Mouse (Mus musculus): Measurements from ENCODE around the gene Adrb1. TPM values are rescaled to one million over a fixed set of nuclear protein-coding genes. Genes with fewer than 3 reads are reported as not detected.

Gene Adrb1
- polyA plus RNA-seq, 1 experiment from 2014 or later, result 1.1 TPM

DNA sequence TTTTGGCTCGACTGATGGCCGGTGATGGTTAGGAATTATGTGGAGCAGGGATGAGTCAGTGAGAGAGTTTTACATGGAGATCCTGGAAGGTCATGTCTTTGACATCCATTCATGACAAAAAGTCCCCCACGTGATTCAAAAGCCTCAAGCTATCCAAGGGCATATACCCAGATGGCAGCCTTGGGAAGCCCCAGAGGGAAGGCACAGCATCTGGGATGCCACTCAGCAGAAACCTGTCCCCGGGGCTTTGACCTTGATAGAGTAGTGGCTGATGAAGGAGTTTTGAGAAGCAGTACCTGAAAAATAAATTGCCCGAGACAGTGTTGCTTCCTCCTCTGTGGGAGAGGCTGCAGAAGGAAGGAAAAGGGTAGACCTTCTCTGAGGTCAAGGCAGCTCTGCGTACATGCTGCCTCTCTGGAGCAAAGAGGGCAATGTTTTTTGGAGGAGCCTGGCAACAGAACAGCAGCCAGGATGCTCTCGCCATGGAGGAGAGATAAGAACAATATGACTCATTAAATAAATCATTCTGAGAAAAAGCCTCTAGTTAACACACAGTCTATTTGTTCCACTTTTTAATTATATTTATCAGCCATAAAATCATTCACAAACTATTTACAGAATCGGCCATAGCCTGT is 38.4 kb downstream of the Adrb1 start:
- H3K27ac ChIP-seq (replicated peaks), result no peak overlapping the region
- 92% methylated on average over 8 of the region's 8 CpGs for WGBS

DNA sequence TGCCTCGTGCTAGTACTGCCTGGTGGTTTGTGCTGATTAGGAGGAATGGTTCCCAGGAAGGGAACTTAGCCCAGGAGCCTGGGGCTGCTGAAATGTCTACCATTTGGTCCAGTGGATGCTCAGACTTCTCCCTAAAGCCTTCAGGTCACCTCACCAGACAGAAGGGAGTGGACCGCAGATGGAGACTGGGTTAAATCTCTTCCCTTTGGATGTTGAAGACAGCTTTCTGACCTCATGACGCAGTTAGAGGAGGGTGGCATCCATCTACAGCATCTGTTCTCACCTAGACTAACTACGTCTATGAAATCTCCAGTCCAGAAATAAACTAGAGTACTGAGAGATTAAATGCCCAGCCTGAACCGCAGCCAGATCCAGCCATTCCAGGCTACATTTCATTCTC is 39.1 kb downstream of the Adrb1 start:
- Histone ChIP-seq H3K27ac (replicated peaks) (no peak overlapping the region), H3K9ac (no peak overlapping the region), H3K36me3 (no peaks in the 10 kb centered on the region), H3K4me2 (no peak overlapping the region), H3K4me3 (no peak overlapping the region), H3K4me1 (replicated peaks) (no peaks in the 10 kb centered on the region), H3K27me3 (no peaks in the 10 kb centered on the region), H3K9me3 (no peaks in the 10 kb centered on the region)
- no peak for ATAC-seq (ENCODE audit: low FRiP score, low read depth)
- WGBS, result 90% methylated on average over 5 of the region's 5 CpGs

More for the DNA sequence above, 38.4 kb downstream of the Adrb1 start:
- H3K27me3 ChIP-seq, result no peaks in the 10 kb centered on the region
- no peak for ATAC-seq (ENCODE audit: low FRiP score, low read depth)
- no peaks in the 10 kb centered on the region for H3K36me3 ChIP-seq
- no peaks in the 10 kb centered on the region for H3K4me1 ChIP-seq (replicated peaks)
- no peak overlapping the region for H3K9ac ChIP-seq
- H3K4me3 ChIP-seq, result no peak overlapping the region
- H3K4me2 ChIP-seq, result no peak overlapping the region
- H3K9me3 ChIP-seq, result no peaks in the 10 kb centered on the region

DNA sequence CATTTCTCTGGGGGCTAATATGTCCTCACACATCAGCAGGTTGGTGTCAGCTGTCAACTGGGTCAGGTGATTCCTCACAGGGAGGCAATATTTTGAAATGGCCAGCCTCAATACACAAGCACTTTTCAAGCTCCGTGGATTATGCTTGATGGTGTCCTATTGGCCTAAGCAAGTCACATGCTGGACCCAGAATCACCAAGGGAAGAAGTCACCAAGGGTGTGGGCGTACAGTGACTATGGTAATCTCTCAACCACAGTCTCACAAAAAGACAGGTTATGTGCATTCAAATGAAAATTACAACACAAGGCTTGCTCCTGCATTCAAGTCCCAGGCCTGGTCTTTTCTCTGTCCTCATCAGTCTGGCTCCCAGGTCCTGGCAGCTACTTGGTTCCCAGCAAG is 39.7 kb downstream of the Adrb1 start:
- Histone ChIP-seq H3K4me1 (replicated peaks) (no peaks in the 10 kb centered on the region), H3K9ac (no peak overlapping the region), H3K36me3 (no peaks in the 10 kb centered on the region), H3K4me3 (no peak overlapping the region), H3K4me2 (no peak overlapping the region), H3K9me3 (no peaks in the 10 kb centered on the region), H3K27me3 (no peaks in the 10 kb centered on the region), H3K27ac (replicated peaks) (no peak overlapping the region)
- 89% methylated on average over 2 of the region's 2 CpGs for WGBS
- no peak for ATAC-seq (ENCODE audit: low FRiP score, low read depth)

DNA sequence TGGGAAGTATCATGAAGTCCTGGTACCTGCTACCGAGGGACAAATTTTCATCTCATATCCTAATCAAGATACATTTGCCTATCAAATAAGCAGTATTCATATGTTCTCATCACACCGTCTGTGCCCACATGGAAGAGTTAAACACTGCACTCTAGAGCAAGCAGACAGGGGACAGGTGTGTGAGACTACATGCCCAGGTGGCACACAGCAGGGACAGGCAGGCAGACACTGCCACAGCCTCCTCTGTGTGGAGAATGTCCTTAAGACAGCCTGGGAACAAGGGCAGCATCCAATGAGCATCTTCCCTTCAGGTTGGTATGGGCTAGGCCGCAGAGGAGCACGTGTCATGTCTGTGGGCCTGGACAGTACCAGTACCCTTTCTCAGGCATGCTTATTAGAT is 40.7 kb downstream of the Adrb1 start:
- Histone ChIP-seq H3K9me3 (no peaks in the 10 kb centered on the region), H3K4me1 (replicated peaks) (no peaks in the 10 kb centered on the region), H3K4me3 (no peak overlapping the region), H3K9ac (no peak overlapping the region), H3K4me2 (no peak overlapping the region), H3K27me3 (no peaks in the 10 kb centered on the region), H3K27ac (replicated peaks) (no peak overlapping the region), H3K36me3 (no peaks in the 10 kb centered on the region)
- WGBS, result 93% methylated on average over 4 of the region's 4 CpGs
- no peak for ATAC-seq (ENCODE audit: low FRiP score, low read depth)

DNA sequence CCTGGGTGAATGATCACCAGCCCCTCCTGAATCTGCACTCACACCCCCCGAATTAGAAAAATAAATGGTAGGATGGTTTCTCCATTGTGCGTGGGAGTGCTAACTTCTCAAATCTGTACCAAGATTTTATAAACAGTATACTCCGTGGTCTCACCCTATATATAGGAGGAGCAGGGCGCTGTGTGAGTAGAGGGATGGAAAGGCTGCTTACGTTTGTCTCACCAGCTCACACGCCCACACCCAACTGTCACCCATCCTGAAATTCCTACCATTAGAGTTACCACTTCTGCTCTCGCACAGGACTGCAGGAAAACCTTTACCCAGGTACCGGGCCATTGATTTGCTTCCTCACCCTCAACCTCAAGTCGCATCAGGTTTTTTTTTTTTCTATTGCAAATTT is 47.0 kb downstream of the Adrb1 start:
- no peak for ATAC-seq (ENCODE audit: low FRiP score, low read depth)
- H3K4me2 ChIP-seq, result no peak overlapping the region
- no peaks in the 10 kb centered on the region for H3K36me3 ChIP-seq
- no peak overlapping the region for H3K9ac ChIP-seq
- H3K4me3 ChIP-seq, result no peak overlapping the region
- 90% methylated on average over 9 of the region's 9 CpGs for WGBS
- no peaks in the 10 kb centered on the region for H3K4me1 ChIP-seq (replicated peaks)
- H3K27me3 ChIP-seq, result no peaks in the 10 kb centered on the region
- H3K9me3 ChIP-seq, result no peaks in the 10 kb centered on the region
- H3K27ac ChIP-seq (replicated peaks), result no peak overlapping the region

DNA sequence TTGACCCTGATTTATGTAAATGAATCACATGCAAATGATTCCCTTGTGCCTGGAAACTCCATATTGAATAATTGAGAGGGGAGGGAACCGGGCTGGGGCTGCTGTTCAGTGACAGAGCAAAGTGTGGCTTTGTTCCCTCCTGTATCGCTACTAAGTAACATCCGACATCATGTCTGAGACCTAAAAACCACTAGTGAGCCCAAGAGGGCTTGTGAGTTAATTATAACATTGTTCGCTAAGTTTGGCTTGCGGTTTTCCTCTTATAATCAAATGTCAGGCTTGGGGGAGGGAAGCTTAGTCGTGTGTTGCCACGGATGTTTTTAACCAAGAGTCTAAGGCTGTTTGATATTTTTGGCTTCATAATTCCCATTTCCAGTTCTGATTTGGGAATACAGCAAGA is 50.2 kb downstream of the Adrb1 start:
- H3K27ac ChIP-seq (replicated peaks), result no peak overlapping the region
- peaks cover 8% of the 10 kb centered on the region for H3K4me1 ChIP-seq (replicated peaks)
- no peaks in the 10 kb centered on the region for H3K9me3 ChIP-seq
- H3K4me2 ChIP-seq, result no peak overlapping the region
- no peak overlapping the region for H3K9ac ChIP-seq
- WGBS, result 72% methylated on average over 7 of the region's 7 CpGs
- H3K36me3 ChIP-seq, result no peaks in the 10 kb centered on the region
- H3K4me3 ChIP-seq, result no peak overlapping the region
- no peak for ATAC-seq (ENCODE audit: low FRiP score, low read depth)
- H3K27me3 ChIP-seq, result peaks cover 11% of the 10 kb centered on the region

DNA sequence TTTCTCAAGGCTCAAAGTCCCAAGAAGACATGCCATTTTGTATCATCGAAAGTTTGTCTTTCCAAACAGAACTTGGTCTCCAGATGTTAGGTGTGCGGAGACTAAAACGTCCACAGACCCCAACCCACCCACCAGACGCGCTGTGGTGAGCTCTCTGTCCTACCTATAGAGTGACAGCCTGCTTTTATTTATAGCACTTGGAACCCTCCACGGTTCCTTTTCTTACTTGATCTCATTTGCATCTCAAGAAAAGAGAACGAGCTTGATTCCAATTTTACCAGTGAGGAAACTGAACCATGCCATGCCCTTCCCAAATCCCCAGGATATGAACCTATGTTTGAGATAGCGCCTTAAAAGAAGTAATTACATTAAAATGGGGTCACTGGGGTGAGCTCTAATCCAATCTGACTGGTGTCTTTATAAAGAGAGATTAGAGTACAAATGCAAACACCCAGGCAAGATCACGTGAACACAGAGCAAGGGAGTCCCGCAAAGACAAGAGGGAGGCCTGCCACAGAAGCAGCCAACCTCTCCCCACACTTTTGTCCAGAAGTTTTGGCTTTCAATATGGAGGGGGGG is 51.5 kb downstream of the Adrb1 start:
- H3K9me3 ChIP-seq, result no peaks in the 10 kb centered on the region
- H3K9ac ChIP-seq, result no peak overlapping the region
- ATAC-seq (ENCODE audit: low FRiP score, low read depth), result no peak
- no peak overlapping the region for H3K4me2 ChIP-seq
- H3K27ac ChIP-seq (replicated peaks), result no peak overlapping the region
- H3K4me3 ChIP-seq, result no peak overlapping the region
- peaks cover 8% of the 10 kb centered on the region for H3K4me1 ChIP-seq (replicated peaks)
- WGBS, result 39% methylated on average over 10 of the region's 10 CpGs
- no peaks in the 10 kb centered on the region for H3K36me3 ChIP-seq
- H3K27me3 ChIP-seq, result peaks cover 11% of the 10 kb centered on the region

DNA sequence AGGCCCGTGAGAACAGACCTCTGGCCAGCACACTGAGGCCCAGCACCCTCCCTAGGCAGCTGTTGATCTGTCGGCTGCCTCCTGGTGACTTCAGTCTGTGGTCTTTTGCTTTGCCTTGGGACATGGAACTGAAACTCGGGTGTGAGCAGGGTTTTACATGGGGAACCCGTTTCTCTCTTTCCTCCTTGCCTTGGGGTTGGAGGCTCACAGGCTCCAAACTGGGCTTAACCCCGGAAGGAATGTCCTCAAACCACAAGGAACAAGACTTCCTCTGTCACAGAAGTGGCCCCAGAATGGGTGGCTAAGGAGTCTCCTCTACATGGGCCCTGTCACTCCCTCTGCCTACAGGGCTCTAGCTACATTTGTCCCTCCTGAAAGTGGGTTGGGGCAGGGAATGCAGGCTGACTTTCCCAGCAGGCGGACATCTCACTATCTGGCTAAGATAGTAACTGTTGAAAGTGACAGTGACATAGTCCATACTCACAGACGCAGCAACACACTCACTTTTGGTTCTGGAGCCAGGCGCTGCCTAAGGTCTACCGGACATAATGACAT is 52.5 kb downstream of the Adrb1 start:
- WGBS, result 80% methylated on average over 9 of the region's 9 CpGs
- Histone ChIP-seq H3K27ac (replicated peaks) (no peak overlapping the region), H3K36me3 (no peaks in the 10 kb centered on the region), H3K27me3 (peaks cover 11% of the 10 kb centered on the region), H3K4me2 (no peak overlapping the region), H3K4me1 (replicated peaks) (peaks cover 8% of the 10 kb centered on the region), H3K4me3 (no peak overlapping the region), H3K9ac (no peak overlapping the region), H3K9me3 (no peaks in the 10 kb centered on the region)
- ATAC-seq (ENCODE audit: low FRiP score, low read depth), result no peak

DNA sequence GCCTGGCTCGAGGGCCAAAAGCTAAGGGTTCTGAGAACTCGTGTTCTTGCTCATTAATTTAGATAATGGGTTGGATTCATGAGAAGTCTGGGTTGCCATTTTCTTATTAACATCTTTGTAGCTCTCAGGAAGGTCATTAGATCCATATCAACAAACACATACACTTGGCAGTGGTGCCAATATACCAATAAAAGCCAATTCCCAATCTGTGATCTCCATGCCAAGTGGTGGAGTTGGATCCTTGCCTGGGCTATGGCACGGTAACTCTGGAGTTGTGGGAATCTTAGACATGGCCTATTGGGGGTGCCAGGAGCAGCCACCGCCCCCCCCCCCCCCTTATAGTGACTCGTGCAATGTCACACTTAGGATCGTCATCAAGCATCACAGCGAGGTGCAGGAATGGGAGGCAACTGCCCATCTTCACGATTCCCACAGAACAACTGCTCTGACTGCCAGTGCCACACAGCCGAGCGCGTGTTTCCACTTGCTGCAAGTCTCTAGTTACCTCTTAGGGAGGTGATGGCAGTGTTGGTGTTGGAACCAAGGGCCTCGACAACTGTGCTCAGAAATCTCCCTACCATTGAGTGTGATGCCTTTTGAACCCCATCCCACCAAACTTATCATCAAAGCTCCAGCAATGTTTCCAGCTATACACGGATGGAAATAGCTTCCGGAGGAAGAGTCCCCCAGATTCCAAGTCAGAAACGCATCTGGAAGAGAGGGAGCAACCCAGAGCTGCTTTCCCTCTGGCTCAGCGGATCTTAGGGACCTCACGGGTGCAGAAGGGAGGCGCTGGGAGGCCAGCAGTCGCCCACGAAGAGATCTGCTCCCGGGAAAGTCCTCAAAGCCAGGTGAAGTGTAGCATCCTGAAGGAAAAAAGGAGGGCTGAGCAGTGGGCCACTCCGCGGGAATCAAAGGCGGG is 53.2 kb downstream of the Adrb1 start:
- Histone ChIP-seq H3K36me3 (no peaks in the 10 kb centered on the region), H3K4me2 (peak overlapping the region; percentile 49), H3K9me3 (no peaks in the 10 kb centered on the region), H3K4me3 (peak overlapping the region; percentile 24), H3K27ac (replicated peaks) (no peak overlapping the region), H3K27me3 (peaks cover 11% of the 10 kb centered on the region), H3K4me1 (replicated peaks) (peaks cover 8% of the 10 kb centered on the region), H3K9ac (no peak overlapping the region)
- WGBS, result 38% methylated on average over 24 of the region's 24 CpGs
- no peak for ATAC-seq (ENCODE audit: low FRiP score, low read depth)

DNA sequence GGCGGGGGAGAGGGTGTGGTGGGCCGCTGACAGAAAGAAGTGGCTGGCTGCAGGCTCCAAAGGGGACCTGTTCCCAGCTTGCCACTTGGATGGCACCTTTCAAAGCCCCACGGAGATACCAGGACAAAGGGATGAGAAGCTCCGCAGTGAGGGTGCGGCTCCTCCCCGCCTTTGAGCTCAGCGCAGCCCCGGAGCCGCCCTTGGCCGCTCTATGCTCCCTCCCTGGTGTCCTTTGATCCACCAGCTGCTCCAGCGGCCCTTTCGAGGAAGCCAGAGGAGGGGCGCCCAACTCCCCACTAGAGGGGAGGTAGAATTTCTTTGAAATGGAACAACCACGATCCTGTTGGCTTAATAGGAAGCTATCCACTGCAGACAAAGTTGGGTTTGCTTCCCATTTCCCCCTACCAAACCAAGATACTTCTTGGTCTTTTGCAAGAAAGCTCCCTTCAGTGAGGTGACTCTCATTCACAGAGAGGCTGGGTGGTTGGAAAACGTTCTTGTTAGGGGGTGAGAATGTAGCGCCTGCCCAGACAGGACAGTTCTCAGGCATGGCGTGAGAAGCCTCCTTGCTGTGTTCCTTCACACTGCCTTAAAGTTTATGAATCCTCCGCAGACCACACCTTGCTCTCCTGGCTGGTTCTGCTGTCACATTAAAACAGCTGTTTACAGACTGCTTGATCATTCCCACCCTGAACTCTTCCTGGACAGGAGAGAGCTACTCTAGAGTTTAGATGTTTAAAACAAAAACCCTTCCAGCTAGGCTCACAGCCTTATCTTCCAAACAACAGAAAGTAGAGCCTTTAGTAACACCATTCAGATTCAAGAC is 54.1 kb downstream of the Adrb1 start:
- Histone ChIP-seq H3K36me3 (no peaks in the 10 kb centered on the region), H3K4me3 (peak overlapping the region; percentile 24), H3K9me3 (no peaks in the 10 kb centered on the region), H3K27me3 (peaks cover 11% of the 10 kb centered on the region), H3K9ac (no peak overlapping the region), H3K4me2 (peak overlapping the region; percentile 49), H3K27ac (replicated peaks) (no peak overlapping the region), H3K4me1 (replicated peaks) (peaks cover 8% of the 10 kb centered on the region)
- no peak for ATAC-seq (ENCODE audit: low FRiP score, low read depth)
- WGBS, result 11% methylated on average over 18 of the region's 18 CpGs

DNA sequence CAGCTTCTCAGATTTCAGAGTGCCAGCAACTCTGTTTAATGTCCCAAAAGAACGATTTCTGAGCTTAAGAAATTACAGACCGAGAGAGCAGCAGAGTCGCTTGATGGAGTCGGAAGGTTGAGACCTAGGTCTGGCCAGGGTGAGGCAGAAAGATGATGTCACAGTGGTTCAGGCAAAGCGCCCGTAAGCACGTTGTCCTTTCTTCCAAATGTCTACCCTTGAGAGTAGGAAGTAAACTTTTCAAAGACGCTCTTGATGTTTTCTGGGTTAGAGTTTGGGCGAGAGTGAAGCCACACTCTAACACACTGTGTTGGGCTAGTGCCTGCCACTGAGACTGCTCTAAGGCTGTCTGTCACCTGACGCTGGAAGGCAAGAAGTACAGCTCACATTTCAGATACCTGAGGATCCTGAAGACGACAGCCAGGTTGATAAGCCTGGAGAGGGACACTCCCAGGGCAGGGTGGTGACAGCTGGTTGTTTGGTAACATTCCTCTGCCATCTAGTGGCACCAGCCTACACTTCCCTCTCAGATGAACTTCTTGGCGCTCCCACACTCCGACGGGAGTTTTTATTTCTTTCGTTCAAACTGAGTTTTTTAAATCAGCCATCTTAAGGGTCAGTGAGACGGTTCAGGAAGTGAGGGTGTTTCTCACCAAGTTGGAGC is 54.9 kb downstream of the Adrb1 start:
- no peak overlapping the region for H3K9ac ChIP-seq
- no peak overlapping the region for H3K27ac ChIP-seq (replicated peaks)
- H3K9me3 ChIP-seq, result no peaks in the 10 kb centered on the region
- no peak for ATAC-seq (ENCODE audit: low FRiP score, low read depth)
- peaks cover 8% of the 10 kb centered on the region for H3K4me1 ChIP-seq (replicated peaks)
- 48% methylated on average over 16 of the region's 16 CpGs for WGBS
- no peak overlapping the region for H3K4me2 ChIP-seq
- H3K36me3 ChIP-seq, result no peaks in the 10 kb centered on the region
- peaks cover 11% of the 10 kb centered on the region for H3K27me3 ChIP-seq
- no peak overlapping the region for H3K4me3 ChIP-seq

Measured in hindbrain, embryonic 15.5 days (tissue).